Mouse (Mus musculus): ENCODE measurements around the gene Chmp2a.
A peak's percentile ranks its signal among the peaks of the same experiment; 100 is the strongest.
"Not testable (repeated sequence)": the region's sequence is repeated elsewhere in the genome, so short reads cannot be mapped to it uniquely, and the experiment has no call there.

Chmp2a gene

DNA sequence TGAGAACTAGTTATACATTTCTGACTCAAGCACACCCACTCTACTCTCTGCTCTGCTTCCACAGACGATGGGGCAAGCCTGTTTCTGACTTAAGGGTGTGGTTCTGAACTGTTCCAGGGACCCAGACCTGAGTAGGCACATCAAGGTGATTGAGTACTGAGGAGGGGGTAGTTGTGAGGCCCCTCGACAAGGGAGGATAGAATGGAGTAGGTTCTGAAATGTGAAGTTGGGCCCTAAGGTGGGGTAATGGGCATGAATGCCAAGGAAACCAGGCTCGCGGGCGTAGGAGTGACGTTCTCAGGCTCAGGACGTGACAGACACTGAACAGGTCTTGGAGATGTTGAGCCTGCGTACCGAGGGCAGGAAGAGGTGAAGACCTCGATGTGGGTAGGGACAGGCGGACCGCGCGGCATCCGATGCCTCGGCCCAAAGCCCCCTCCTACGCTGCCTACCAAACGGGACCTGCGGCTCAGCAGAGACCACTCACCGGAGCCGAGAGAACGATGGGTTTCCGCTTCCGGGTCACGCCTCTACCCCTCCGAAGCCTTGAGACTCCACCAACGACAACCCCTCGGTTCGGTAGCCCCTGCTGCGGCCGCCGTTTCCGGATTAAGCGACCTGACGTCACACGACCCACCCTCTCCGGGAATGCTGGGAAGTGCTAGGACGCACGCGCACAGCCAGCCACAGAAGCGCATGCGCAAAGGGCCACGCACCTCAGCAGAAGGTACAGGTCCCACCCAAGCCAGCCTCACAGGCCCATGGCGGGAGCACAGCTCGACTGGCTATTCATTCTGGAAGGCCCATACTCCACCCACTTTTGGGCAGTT lies at the start of gene Chmp2a:
Gene Chmp2a, minus strand, starts transcription at position 660 of the 830 bp plus-strand sequence.
- peak; percentile 95 for DNase-seq (ENCODE audit: low read depth, low spot score)

GRCm38 (mm10) chr7:13072293-13072692 lies 37.7 kb upstream of the Chmp2a start:
- no peak for DNase-seq (ENCODE audit: low read depth, low spot score)

DNA sequence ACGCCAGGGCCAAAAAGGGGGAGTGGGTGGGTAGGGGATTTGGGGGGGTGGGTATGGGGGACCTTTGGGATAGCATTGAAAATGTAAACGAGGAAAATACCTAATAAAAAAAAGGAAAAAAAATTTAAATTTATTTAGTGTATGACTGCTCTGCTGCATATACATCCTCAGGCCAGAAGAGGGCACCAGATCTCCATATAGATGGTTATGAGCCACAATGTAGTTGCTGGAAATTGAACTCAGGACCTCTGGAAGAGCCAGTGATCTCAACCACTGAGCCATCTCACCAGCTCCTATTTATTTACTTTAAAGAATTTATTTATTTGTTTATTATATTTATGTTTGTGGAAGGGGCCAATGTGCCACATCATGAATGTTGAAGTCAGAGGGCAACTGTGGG lies 28.8 kb upstream of the Chmp2a start:
- not testable (repeated sequence) for DNase-seq (ENCODE audit: low read depth, low spot score)

GRCm38 (mm10) chr7:13059536-13059935 lies 24.9 kb upstream of the Chmp2a start:
- no peak for DNase-seq (ENCODE audit: low read depth, low spot score)

GRCm38 (mm10) chr7:13056913-13057700 lies 22.5 kb upstream of the Chmp2a start:
- no peak for DNase-seq (ENCODE audit: low read depth, low spot score)

DNA sequence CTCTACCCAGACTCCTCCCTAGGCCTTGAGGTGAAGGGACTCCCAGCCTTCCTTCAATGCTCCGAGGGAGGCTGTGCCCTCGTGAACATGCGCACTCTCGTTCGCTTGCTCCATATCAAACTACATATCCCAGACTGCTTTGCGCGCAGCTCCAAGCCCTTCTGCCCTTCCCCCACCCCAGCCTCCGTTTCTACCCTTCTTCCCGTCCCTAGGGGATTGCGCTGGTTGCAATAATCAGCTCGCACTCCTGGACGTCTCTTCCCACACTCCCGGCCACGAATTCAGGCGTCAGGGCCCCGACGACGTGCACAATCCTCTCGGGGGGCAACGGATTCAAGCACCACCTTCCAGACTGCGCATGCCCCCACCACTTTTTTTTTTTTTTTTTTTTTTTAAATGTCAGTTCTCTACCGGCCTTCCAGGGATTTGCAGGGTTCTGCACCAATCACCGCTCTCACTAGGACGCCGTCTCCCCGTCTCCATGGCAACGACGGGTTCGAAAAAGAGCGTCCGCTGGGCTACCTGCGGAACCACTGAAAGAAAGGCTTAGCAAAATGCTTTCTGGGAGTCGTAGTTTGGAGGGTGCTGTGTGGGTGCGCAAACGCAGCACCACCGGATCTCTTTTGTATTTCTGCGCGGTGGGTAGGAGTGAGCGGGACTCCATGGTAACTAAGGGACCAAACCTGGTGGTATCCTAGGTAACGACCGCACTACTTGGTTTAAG lies 19.8 kb upstream of the Chmp2a start, which contains the start of gene Mzf1:
Gene Mzf1, minus strand, starts transcription at position 478 of the 724 bp plus-strand sequence.
- DNase-seq (ENCODE audit: low read depth, low spot score): peak; percentile 97

- no peak for DNase-seq (ENCODE audit: low read depth, low spot score)
These were observed 19.3 kb upstream of the Chmp2a start for GRCm38 (mm10) chr7:13053961-13054286.

- DNase-seq (ENCODE audit: low read depth, low spot score): no peak
These were observed 18.9 kb upstream of the Chmp2a start for GRCm38 (mm10) chr7:13053501-13053900.

DNA sequence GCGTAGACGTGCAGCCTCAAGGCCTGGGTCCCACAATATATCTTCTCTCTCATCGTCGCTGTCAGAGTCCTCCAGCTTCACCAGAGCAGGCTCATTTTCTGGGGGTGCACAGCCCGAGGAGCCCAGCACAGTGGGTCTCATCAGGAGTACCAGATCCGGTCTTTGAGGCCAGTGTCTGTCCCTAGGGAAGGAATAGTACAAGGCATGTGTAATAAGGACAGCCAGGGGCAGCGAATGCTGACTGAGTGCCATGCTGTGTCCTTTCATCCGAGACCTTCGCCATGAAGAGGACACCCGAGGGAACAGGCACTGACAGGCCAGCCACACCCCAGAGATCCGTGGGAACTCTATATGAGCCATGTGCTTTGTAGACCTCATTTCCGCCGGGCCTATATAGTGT lies 18.4 kb upstream of the Chmp2a start:
- no peak for DNase-seq (ENCODE audit: low read depth, low spot score)

GRCm38 (mm10) chr7:13046084-13046483 lies 11.5 kb upstream of the Chmp2a start:
- peak; percentile 72 for DNase-seq (ENCODE audit: low read depth, low spot score)

GRCm38 (mm10) chr7:13044254-13044625 lies 9.6 kb upstream of the Chmp2a start:
- no peak for DNase-seq (ENCODE audit: low read depth, low spot score)

DNA sequence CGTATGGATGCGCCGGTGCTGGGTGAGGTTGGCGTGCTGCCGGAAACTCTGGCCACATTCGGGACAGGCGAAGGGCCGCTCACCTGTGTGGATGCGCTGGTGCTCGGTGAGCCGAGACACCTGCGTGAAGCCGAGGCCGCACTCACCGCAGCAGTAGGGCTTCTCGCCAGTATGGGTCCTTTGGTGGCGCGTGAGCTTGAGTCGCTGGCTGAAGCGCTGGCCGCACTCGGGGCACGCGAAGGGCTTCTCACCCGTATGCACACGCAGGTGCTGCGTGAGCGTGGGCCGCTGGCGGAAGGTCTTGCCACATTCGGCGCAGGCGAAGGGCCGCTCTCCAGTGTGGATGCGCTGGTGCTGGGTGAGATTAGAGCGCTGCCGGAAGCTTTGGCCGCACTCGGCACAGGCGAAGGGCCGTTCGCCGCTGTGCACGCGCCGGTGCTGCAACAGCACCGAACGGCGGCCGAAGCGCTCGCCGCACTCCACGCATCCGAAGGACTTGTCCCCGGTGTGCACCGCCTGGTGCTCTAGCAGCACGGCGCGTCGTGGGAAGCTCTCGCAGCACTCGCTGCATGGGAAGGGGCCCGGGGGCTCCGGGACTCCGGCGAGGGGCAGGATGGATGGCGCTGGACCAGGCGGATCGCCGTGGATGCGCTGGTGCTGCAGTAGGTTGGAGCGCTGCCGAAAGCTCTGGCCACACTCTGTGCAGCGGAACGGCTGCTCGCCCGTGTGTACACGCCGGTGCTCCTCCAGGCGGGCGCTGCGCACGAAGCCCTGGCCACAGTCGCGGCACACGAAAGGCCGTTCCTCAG lies 9.0 kb upstream of the Chmp2a start:
- peak; percentile 29 for DNase-seq (ENCODE audit: low read depth, low spot score)

DNA sequence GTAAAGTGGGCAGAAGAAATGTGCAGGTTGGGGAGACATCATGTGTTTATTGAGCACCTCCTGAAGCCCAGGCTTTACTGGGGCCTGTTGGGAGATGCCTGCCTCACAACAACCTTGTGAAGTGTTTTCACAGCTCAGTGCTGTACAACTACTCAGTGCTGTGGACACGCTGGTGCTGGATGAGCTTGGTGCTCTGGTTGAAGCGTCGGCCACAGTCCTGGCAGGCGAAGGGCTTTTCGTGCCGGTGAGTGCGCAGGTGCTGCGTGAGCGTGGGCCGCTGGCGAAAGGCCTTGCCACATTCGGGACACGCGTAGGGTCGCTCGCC lies 8.5 kb upstream of the Chmp2a start:
- DNase-seq (ENCODE audit: low read depth, low spot score): no peak

DNA sequence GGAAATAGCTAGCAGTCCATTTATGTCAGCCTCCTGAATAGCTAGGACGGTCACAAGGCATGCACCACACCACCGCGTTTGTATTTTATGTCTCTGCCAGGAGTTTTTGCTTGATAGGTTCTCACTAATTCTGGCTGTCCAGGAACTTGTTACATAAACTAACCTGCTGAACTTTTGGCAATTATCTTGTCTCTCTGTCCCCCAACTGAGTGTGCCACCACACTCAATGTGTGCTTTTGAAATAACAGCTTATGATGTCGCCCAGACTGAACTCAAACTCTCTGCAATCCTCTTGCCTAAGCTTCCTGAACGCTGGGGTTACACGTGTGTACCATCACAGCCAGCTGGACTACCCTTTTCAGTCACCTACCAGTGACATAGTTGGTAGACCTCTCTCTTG lies 7.9 kb upstream of the Chmp2a start:
- DNase-seq (ENCODE audit: low read depth, low spot score): no peak

GRCm38 (mm10) chr7:13041256-13041655 lies 6.6 kb upstream of the Chmp2a start:
- DNase-seq (ENCODE audit: low read depth, low spot score): no peak

DNA sequence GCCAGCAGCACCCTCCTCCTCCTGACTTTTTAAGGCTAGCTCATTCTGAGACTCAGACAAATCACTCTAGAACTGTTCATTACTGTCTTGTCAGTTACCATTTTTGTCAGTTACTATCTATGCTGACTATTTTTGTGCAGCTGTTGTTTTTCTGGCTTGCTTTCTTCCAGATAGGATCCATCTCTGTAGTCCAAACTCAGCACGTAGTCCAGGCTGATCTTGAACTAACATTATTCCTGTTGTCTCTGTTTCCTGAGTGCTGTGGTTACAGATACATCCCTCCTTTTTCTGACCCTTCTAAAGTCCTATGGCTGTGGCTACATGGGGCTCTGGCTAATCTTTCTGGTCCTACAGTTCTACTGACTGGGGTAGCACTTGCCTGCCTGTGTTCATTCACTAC lies 4.6 kb upstream of the Chmp2a start:
- DNase-seq (ENCODE audit: low read depth, low spot score): no peak

DNA sequence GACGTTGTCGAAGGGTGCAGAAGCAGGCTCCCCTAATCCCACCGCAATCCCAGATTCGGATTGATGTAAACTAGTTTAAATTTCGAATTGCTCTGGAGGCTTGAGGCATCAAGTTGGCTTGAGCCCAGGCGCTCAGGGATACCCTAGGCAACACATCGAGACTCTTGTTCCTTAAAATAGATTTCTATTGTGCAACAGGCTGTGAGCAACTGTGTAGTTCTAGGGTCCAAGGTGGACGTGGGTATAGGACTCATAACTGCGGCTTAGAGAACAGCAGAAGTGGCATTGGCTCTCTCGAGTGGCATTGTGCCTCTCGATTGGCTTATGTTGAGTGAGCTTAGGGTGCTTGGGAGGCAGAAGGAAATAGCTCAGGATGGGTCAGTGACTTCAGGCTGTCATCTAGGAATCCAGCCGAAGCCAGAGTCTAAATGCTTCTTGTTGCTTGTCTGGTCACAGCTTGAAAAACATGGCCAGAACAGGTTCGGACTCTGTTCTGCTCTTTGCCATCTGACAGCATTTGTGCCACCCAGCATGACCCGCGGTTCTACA lies 4.1 kb upstream of the Chmp2a start:
- DNase-seq (ENCODE audit: low read depth, low spot score): no peak

DNA sequence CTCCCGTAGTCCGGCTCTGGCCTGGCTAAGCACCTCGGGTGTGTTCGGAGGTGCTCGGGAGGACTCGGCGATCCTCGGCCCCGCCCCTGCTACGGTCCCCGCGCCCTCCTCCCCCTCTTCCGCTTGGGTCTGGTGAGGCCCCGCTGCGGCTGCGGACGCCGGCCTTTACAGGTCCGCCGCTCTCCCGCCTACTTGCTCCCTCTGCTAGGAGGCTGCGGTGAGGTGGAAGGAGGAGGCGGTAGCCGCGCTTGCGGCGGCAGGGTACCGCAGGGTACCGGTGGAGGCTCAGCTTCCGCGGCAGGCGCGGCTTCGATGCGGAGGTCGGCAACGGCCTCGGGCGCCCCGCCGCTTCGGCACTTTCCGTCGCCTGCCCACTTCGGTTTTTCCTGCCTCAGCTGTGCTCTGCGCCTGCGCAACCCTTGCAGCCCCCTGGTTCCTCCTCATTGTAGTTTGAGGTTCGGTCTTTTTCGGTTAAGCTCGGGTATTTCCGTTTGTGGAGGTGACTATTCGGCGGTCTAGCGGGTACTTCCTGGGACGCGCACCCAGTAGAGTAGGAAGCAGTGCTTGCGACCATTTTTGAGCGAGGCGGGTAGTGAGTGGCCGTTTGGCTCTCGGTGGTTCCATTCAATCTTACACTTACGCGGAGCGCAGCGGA lies 3.4 kb upstream of the Chmp2a start, which contains the start of gene Ube2m:
Gene Ube2m, minus strand, starts transcription at position 375 of the 655 bp plus-strand sequence.
- DNase-seq (ENCODE audit: low read depth, low spot score): peak; percentile 94

GRCm38 (mm10) chr7:13037366-13037765 lies 2.8 kb upstream of the Chmp2a start:
- DNase-seq (ENCODE audit: low read depth, low spot score): peak; percentile 24

DNA sequence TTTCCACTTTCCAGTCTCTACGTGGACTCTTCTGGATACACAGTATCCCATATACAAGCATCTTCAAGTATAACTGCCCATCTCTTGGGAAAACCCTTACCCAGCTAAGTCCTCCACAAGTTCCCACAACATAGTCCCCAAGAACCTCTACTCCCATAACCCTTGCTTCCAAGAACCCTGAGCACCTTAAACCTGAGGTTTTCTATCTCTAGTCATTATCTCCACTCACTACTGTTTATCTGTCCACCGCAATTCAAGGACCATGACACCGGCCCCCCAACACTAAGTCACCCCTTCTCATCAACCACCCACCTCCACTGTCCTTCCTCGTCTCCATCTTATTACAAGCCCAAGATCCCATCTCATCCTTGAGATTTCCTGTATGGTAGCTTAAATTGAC lies 2.2 kb upstream of the Chmp2a start:
- DNase-seq (ENCODE audit: low read depth, low spot score): no peak

Measured in retina, postnatal 7 days (tissue).